ENCODE assay signal across 13 mouse cellular contexts in genomic region chr17:70528196-70529187, GRCm38 (mm10).
DNase-seq lines count a peak whose midpoint lies in the region; ATAC-seq and TF ChIP-seq lines count a peak whose summit lies in the region.
"Had no signal": no experiment of that assay in that cellular context is flagged by ENCODE, and none has a peak within 500 bp of the region (broad histone marks: within the 10 kb centered on the region; RNA-seq: fewer than 3 reads in every experiment).

No protein-coding gene starts in this region.

- H3K9me3 ChIP-seq in hindbrain, postnatal 0 days (ENCODE audit: low read length): no peaks in the 10 kb centered on the region
- H3K9me3 ChIP-seq in hindbrain, embryonic 13.5 days: no peaks in the 10 kb centered on the region
- no peaks in the 10 kb centered on the region for H3K9me3 ChIP-seq in lung, embryonic 14.5 days (ENCODE audit: low read depth, low read length)
- H3K9me3 ChIP-seq: midbrain, embryonic 13.5 days had no signal

- peak; percentile 56 for DNase-seq in hindbrain, postnatal 0 days (ENCODE audit: low spot score)
- DNase-seq in lung, embryonic 14.5 days: peak; percentile 10
- no peak for DNase-seq in lung, adult 2 months
- peak; percentile 39 to 47 for DNase-seq in cerebellum, adult 18-20 months
- no peak for DNase-seq in layer of hippocampus, adult 18-20 months (ENCODE audit: low spot score in 2 of 2)
- no peak for DNase-seq in testis, postnatal 10 days (ENCODE audit: low spot score)
- DNase-seq: lung, postnatal 36 days; thymus, postnatal 14 days had no signal

- no peak overlapping the region for H3K9ac ChIP-seq in hindbrain, postnatal 0 days (replicated peaks; ENCODE audit: low read length)
- no peak overlapping the region for H3K9ac ChIP-seq in hindbrain, embryonic 13.5 days
- H3K9ac ChIP-seq in lung, embryonic 14.5 days: no peak overlapping the region
- H3K9ac ChIP-seq: liver, embryonic 14.5 days; midbrain, embryonic 13.5 days had no signal

- 41% methylated on average over 7 of the region's 7 CpGs for WGBS in hindbrain, postnatal 0 days
- 56% methylated on average over 7 of the region's 7 CpGs for WGBS in hindbrain, embryonic 13.5 days
- 38% methylated on average over 7 of the region's 7 CpGs for WGBS in lung, embryonic 14.5 days
- 40% methylated on average over 7 of the region's 7 CpGs for WGBS in lung, adult 2 months

- no peak overlapping the region for H3K27ac ChIP-seq in hindbrain, postnatal 0 days
- no peak overlapping the region for H3K27ac ChIP-seq in hindbrain, embryonic 13.5 days
- H3K27ac ChIP-seq in lung, embryonic 14.5 days (ENCODE audit: low read depth): no peak overlapping the region
- peak overlapping the region; percentile 42; the same call in 1 of the 2 replicates for H3K27ac ChIP-seq in cortical plate, adult 2 months (ENCODE audit: insufficient read depth, low read length)
- H3K27ac ChIP-seq: liver, embryonic 14.5 days; midbrain, embryonic 13.5 days had no signal

- TF ChIP-seq CTCF in hindbrain, postnatal 0 days (IDR thresholded peaks at IDR 0.05; ENCODE audit: low read depth): no peak
- no peak for TF ChIP-seq CTCF in lung, embryonic 14.5 days (IDR thresholded peaks at IDR 0.05; ENCODE audit: low read depth)
- no peak for TF ChIP-seq CTCF in lung, adult 2 months (IDR thresholded peaks at IDR 0.05; ENCODE audit: insufficient read depth, low read length)
- TF ChIP-seq CTCF in cortical plate, adult 2 months (IDR thresholded peaks at IDR 0.05; ENCODE audit: extremely low read depth, insufficient read depth, low read length): no peak

- H3K4me1 ChIP-seq in hindbrain, postnatal 0 days (ENCODE audit: insufficient read depth, low read length): 0 out of 2 replicates have a peak, but pooled peaks cover 3% of the 10 kb centered on the region
- no peaks in the 10 kb centered on the region for H3K4me1 ChIP-seq in hindbrain, embryonic 13.5 days (replicated peaks)
- no peaks in the 10 kb centered on the region for H3K4me1 ChIP-seq in lung, embryonic 14.5 days (ENCODE audit: insufficient read depth)
- H3K4me1 ChIP-seq in lung, adult 2 months (ENCODE audit: control insufficient read depth, insufficient read depth, low read length): no peaks in the 10 kb centered on the region
- peaks cover 10% of the 10 kb centered on the region for H3K4me1 ChIP-seq in cortical plate, adult 2 months (ENCODE audit: control insufficient read depth, insufficient read depth, low read length)
- H3K4me1 ChIP-seq: midbrain, embryonic 13.5 days had no signal

- no peaks in the 10 kb centered on the region for H3K27me3 ChIP-seq in hindbrain, postnatal 0 days (ENCODE audit: insufficient read depth, low read length)
- no peaks in the 10 kb centered on the region for H3K27me3 ChIP-seq in hindbrain, embryonic 13.5 days
- H3K27me3 ChIP-seq in lung, embryonic 14.5 days (ENCODE audit: insufficient read depth, low read length): no peaks in the 10 kb centered on the region
- H3K27me3 ChIP-seq: midbrain, embryonic 13.5 days had no signal

- TF ChIP-seq POLR2A in lung, adult 2 months (IDR thresholded peaks at IDR 0.05; ENCODE audit: borderline replicate concordance, extremely low read depth, low read depth, low read length): no peak
- TF ChIP-seq POLR2A in cortical plate, adult 2 months (IDR thresholded peaks at IDR 0.05; ENCODE audit: extremely low read depth, insufficient read depth, low read length): no peak

- no peak overlapping the region for H3K4me2 ChIP-seq in hindbrain, postnatal 0 days (ENCODE audit: low read depth, low read length)
- no peak overlapping the region for H3K4me2 ChIP-seq in hindbrain, embryonic 13.5 days
- no peak overlapping the region for H3K4me2 ChIP-seq in lung, embryonic 14.5 days
- H3K4me2 ChIP-seq: midbrain, embryonic 13.5 days had no signal

- no peak overlapping the region for H3K4me3 ChIP-seq in hindbrain, postnatal 0 days (ENCODE audit: low read length)
- H3K4me3 ChIP-seq in hindbrain, embryonic 13.5 days: no peak overlapping the region
- H3K4me3 ChIP-seq in lung, embryonic 14.5 days (ENCODE audit: low read depth, low read length): no peak overlapping the region
- no peak overlapping the region for H3K4me3 ChIP-seq in lung, adult 2 months (replicated peaks; ENCODE audit: extremely low read depth, low read depth, low read length)
- H3K4me3 ChIP-seq in cortical plate, adult 2 months (ENCODE audit: insufficient read depth, low read length): no peak overlapping the region
- H3K4me3 ChIP-seq: erythroblast, embryonic 14.5 days; midbrain, embryonic 13.5 days had no signal

- H3K36me3 ChIP-seq in hindbrain, postnatal 0 days (ENCODE audit: insufficient read depth, low read length): no peaks in the 10 kb centered on the region
- no peaks in the 10 kb centered on the region for H3K36me3 ChIP-seq in hindbrain, embryonic 13.5 days
- no peaks in the 10 kb centered on the region for H3K36me3 ChIP-seq in lung, embryonic 14.5 days (ENCODE audit: insufficient read depth)
- H3K36me3 ChIP-seq: midbrain, embryonic 13.5 days had no signal

- ATAC-seq in hindbrain, postnatal 0 days: no peak
- ATAC-seq in hindbrain, embryonic 13.5 days (ENCODE audit: low FRiP score): no peak
- no peak for ATAC-seq in lung, embryonic 14.5 days (ENCODE audit: insufficient read depth)
- ATAC-seq: midbrain, embryonic 13.5 days had no signal

Comparison
In these comparisons a context has a peak if more than half of its experiments do, and no peak if none do; other contexts are left out.
1. DNase-seq: peak in hindbrain, postnatal 0 days (single experiment), lung, embryonic 14.5 days (single experiment) and cerebellum, adult 18-20 months (2 of 2); none in lung, adult 2 months (single experiment), layer of hippocampus, adult 18-20 months (0 of 2) and testis, postnatal 10 days (single experiment).